Mouse (Mus musculus) myocyte (in vitro differentiated cells): ENCODE measurements at regions not wholly inside any gene's neighbourhood (a gene's known extent, or its start where the extent isn't known, plus 50 kb on each side); places are given as distances from the start of the nearest gene placed in this dataset.

Source experiments
- H3K27me3 ChIP-seq: one replicate; pipeline ENCODE4 v1.6.1; 2011; ENCODE audit not compliant: control insufficient read depth, insufficient read depth, insufficient read length
- H3K36me3 ChIP-seq: one replicate; pipeline ENCODE4 v1.6.1; 2011; ENCODE audit not compliant: control insufficient read depth, insufficient read depth
- H3K4me2 ChIP-seq: one replicate; pipeline ENCODE4 v1.6.1; 2011; ENCODE audit warnings: low read depth, control low read depth
- H3K4me3 ChIP-seq: one replicate; pipeline ENCODE4 v1.5.1; 2011; ENCODE audit warnings: mild to moderate bottlenecking, control low read depth, moderate library complexity
- H3K79me2 ChIP-seq: one replicate; pipeline ENCODE4 v1.6.1; 2011; ENCODE audit not compliant: control insufficient read depth, insufficient read depth
- H3ac ChIP-seq: one replicate; pipeline ENCODE4 v1.6.1; 2011; ENCODE audit not compliant: control insufficient read depth, insufficient read length
- CEBPB ChIP-seq: IDR thresholded peaks from 2 replicates; pipeline ENCODE4 v1.6.1; 2011; ENCODE audit warnings: mild to moderate bottlenecking, moderate library complexity; ENCODE audit not compliant: poor library complexity, insufficient read depth, severe bottlenecking
- E2F4 ChIP-seq: IDR thresholded peaks from one replicate; pipeline ENCODE4 v1.6.1; 2011; ENCODE audit warnings: mild to moderate bottlenecking, control low read depth, moderate library complexity; ENCODE audit not compliant: insufficient read depth
- MAX ChIP-seq: IDR thresholded peaks from one replicate; pipeline ENCODE4 v1.6.1; 2011; ENCODE audit warnings: low read depth, mild to moderate bottlenecking, control low read depth
- MYOD1 ChIP-seq, 3 experiments: IDR thresholded peaks; one replicate each; pipeline ENCODE4 v1.6.1; 2011; ENCODE audit warnings: control low read depth in 2 of 3, low read depth in 2 of 3, mild to moderate bottlenecking in 2 of 3, moderate library complexity in 1 of 3; ENCODE audit not compliant: insufficient read length in 2 of 3, control insufficient read depth in 1 of 3
- MYOG ChIP-seq, 3 experiments: IDR thresholded peaks; one replicate each; pipeline ENCODE4 v1.6.1; 2011; ENCODE audit warnings: control low read depth in 2 of 3, low read depth in 2 of 3, mild to moderate bottlenecking in 2 of 3; ENCODE audit not compliant: insufficient read length in 2 of 3, control insufficient read depth in 1 of 3, insufficient read depth in 1 of 3
- POLR2A ChIP-seq: IDR thresholded peaks from one replicate; pipeline ENCODE4 v1.6.1; 2011; ENCODE audit warnings: low read depth, mild to moderate bottlenecking, control low read depth, moderate library complexity; ENCODE audit not compliant: insufficient read length
- POLR2AphosphoS2 ChIP-seq: IDR thresholded peaks from one replicate; pipeline ENCODE4 v1.6.1; 2011; ENCODE audit warnings: low read depth, control low read depth; ENCODE audit not compliant: insufficient read length
- REST ChIP-seq: IDR thresholded peaks from one replicate; pipeline ENCODE4 v1.6.1; 2011; ENCODE audit warnings: mild to moderate bottlenecking, control low read depth, moderate library complexity; ENCODE audit not compliant: insufficient read depth, insufficient read length
- SRF ChIP-seq: IDR thresholded peaks from one replicate; pipeline ENCODE4 v1.6.1; 2011; ENCODE audit warnings: low read depth; ENCODE audit not compliant: control insufficient read depth, insufficient read length
- TCF12 ChIP-seq: IDR thresholded peaks from one replicate; pipeline ENCODE4 v1.6.1; 2011; ENCODE audit warnings: mild to moderate bottlenecking, control low read depth; ENCODE audit not compliant: poor library complexity, insufficient read depth, severe bottlenecking
- TCF3 ChIP-seq: IDR thresholded peaks from one replicate; pipeline ENCODE4 v1.6.1; 2011; ENCODE audit warnings: low read depth, control low read depth; ENCODE audit not compliant: insufficient read length
- USF1 ChIP-seq: IDR thresholded peaks from one replicate; pipeline ENCODE4 v1.6.1; 2011; ENCODE audit warnings: low read depth, mild to moderate bottlenecking, control low read depth, moderate library complexity

DNA sequence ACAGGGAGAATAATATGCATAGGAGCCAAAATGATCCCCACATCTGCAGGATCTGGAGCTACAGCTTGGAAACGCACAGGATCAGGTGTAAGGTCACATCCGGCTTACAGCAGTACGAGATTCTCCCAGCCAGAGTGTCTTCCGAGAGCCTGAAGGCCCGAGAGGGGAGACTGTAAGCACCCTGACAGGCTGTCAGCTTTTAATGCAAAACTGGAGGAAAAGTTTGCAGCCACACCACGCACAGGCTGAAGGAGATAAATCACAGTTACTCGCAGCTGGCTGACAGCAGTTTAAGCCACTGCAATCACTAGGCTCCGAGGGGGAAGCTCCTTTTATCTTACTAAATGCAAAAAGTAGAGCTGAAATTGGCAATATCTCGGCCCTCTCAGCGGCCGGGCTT, 149.1 kb downstream of the Cyld start:
- no peak for TF ChIP-seq CEBPB
- no peak for TF ChIP-seq TCF3
- TF ChIP-seq SRF: no peak
- TF ChIP-seq MYOD1 (IDR thresholded peaks at IDR 0.05; ENCODE audit: control insufficient read depth in 1 of 3, insufficient read length in 2 of 3, low read depth in 2 of 3): no peak
- TF ChIP-seq MAX: no peak
- TF ChIP-seq E2F4: no peak
- TF ChIP-seq POLR2A: no peak
- no peak for TF ChIP-seq POLR2AphosphoS2
- no peak for TF ChIP-seq REST
- TF ChIP-seq USF1: no peak
- TF ChIP-seq MYOG (IDR thresholded peaks at IDR 0.05; ENCODE audit: control insufficient read depth in 1 of 3, insufficient read depth in 1 of 3, insufficient read length in 2 of 3, low read depth in 2 of 3): no peak
- no peak for TF ChIP-seq TCF12
- H3ac ChIP-seq: no peak overlapping the region
- no peak overlapping the region for H3K4me2 ChIP-seq
- no peak overlapping the region for H3K4me3 ChIP-seq
- no peaks in the 10 kb centered on the region for H3K36me3 ChIP-seq
- H3K79me2 ChIP-seq: no peaks in the 10 kb centered on the region
- peaks cover 9% of the 10 kb centered on the region for H3K27me3 ChIP-seq

DNA sequence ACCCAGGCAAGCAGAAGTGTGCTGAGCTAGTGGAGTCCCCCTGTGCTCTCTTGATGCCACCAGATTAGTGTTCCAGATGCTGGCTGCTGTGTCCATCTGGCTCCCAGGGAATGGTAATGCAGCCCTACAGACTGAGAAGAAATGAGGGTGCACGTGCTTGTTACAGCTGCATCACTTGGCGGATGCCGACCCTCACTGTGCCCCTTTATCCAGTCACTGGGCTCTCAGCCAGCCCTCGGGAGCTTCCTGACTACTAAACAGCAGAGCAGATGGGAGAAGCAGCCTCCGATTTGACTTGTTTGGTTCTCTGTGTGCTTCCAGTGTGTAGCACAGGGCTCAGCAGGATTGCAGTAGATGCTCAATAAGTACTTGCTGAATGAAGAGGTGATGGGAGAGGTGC, 147.5 kb downstream of the Cyld start:
- Histone ChIP-seq H3K4me2 (no peak overlapping the region), H3ac (no peak overlapping the region), H3K36me3 (no peaks in the 10 kb centered on the region), H3K79me2 (no peaks in the 10 kb centered on the region), H3K27me3 (peaks cover 9% of the 10 kb centered on the region), H3K4me3 (no peak overlapping the region)
- TF ChIP-seq MAX: no peak
- TF ChIP-seq SRF: no peak

DNA sequence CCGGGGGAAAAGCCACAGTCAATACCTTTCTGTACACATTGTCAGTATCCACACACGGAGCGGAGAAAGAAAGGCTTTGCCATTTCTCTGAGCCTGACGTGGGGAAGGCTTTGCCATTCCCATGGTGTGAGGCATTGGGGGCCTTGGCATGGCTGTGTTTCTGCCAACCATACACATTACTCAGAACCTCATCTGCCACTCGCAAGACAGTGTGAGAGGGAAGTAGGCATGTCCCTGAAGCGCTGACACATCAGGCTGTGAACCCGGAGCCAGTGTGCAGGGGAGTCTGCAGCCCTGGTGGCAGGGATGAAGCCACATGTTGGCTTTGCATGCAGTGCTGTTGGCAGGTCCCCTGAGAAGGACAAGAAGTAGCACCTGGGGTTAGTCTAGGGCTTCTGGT, 145.6 kb downstream of the Cyld start:
- peaks cover 9% of the 10 kb centered on the region for H3K27me3 ChIP-seq
- H3ac ChIP-seq: no peak overlapping the region
- no peaks in the 10 kb centered on the region for H3K79me2 ChIP-seq
- no peaks in the 10 kb centered on the region for H3K36me3 ChIP-seq
- H3K4me3 ChIP-seq: no peak overlapping the region
- TF ChIP-seq TCF3: no peak
- TF ChIP-seq TCF12: no peak
- no peak for TF ChIP-seq POLR2AphosphoS2
- TF ChIP-seq REST: no peak
- TF ChIP-seq MAX: no peak
- TF ChIP-seq USF1: no peak
- TF ChIP-seq MYOG (IDR thresholded peaks at IDR 0.05; ENCODE audit: control insufficient read depth in 1 of 3, insufficient read depth in 1 of 3, insufficient read length in 2 of 3, low read depth in 2 of 3): no peak
- TF ChIP-seq POLR2A: no peak
- no peak for TF ChIP-seq CEBPB
- TF ChIP-seq E2F4: no peak
- no peak for TF ChIP-seq MYOD1 (IDR thresholded peaks at IDR 0.05; ENCODE audit: control insufficient read depth in 1 of 3, insufficient read length in 2 of 3, low read depth in 2 of 3)
- no peak for TF ChIP-seq SRF
- H3K4me2 ChIP-seq: no peak overlapping the region

GRCm38 (mm10) chr8:88840096-88840495, 143.3 kb downstream of the Cyld start:
- Histone ChIP-seq H3K79me2 (no peaks in the 10 kb centered on the region), H3K27me3 (no peaks in the 10 kb centered on the region), H3ac (no peak overlapping the region), H3K4me2 (no peak overlapping the region), H3K36me3 (no peaks in the 10 kb centered on the region), H3K4me3 (no peak overlapping the region)
- TF ChIP-seq REST (no peak), TCF3 (no peak), SRF (no peak), MYOG (IDR thresholded peaks at IDR 0.05; ENCODE audit: control insufficient read depth in 1 of 3, insufficient read depth in 1 of 3, insufficient read length in 2 of 3, low read depth in 2 of 3) (no peak), TCF12 (no peak), E2F4 (no peak)

DNA sequence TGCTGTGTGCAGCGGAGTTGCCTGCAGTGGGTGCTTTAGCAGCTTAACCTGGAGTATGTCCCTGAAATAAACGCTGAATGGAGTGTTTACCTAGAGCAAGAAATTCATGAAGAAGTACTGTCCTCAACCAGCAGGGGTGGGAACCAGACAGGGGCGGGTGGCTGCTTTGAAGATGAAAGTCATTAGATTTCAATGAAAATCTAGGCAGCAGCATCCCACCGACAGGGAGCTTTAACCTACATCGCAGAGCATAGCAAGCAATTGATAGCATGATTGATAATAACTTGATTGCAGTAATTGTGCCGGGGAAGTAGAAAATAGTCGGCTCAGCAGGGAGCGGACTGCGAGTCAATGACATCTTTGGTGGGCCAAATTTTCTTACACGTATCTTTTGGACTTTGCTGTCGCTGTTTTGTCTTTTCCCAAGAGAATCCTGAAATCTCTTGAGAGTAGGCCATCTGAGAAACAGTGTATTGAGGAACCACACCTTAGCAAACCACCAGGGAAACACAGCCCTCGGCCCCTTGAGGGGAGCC, 139.0 kb downstream of the Cyld start:
- Histone ChIP-seq H3K36me3 (no peaks in the 10 kb centered on the region), H3K4me2 (no peak overlapping the region), H3ac (no peak overlapping the region), H3K4me3 (no peak overlapping the region), H3K79me2 (no peaks in the 10 kb centered on the region), H3K27me3 (peaks cover 6% of the 10 kb centered on the region)
- TF ChIP-seq POLR2A (no peak), E2F4 (no peak), TCF3 (no peak)

GRCm38 (mm10) chr8:88825816-88826215, 129.0 kb downstream of the Cyld start:
- TF ChIP-seq SRF: no peak
- TF ChIP-seq MYOD1 (IDR thresholded peaks at IDR 0.05; ENCODE audit: control insufficient read depth in 1 of 3, insufficient read length in 2 of 3, low read depth in 2 of 3): no peak
- no peak for TF ChIP-seq REST
- no peak for TF ChIP-seq USF1
- TF ChIP-seq POLR2A: no peak
- TF ChIP-seq CEBPB: no peak
- TF ChIP-seq POLR2AphosphoS2: no peak
- TF ChIP-seq TCF12: no peak
- TF ChIP-seq E2F4: no peak
- TF ChIP-seq MAX: no peak
- no peak for TF ChIP-seq MYOG (IDR thresholded peaks at IDR 0.05; ENCODE audit: control insufficient read depth in 1 of 3, insufficient read depth in 1 of 3, insufficient read length in 2 of 3, low read depth in 2 of 3)
- no peaks in the 10 kb centered on the region for H3K36me3 ChIP-seq
- no peaks in the 10 kb centered on the region for H3K79me2 ChIP-seq
- H3ac ChIP-seq: no peak overlapping the region
- no peak overlapping the region for H3K4me2 ChIP-seq
- no peaks in the 10 kb centered on the region for H3K27me3 ChIP-seq
- no peak overlapping the region for H3K4me3 ChIP-seq
